Mouse (Mus musculus): ENCODE measurements around the gene Dlg3.

GRCm38 (mm10) chrX:100797370-100797769 is 29.8 kb downstream of the Dlg3 start:
- no peak for TF ChIP-seq HCFC1 (IDR thresholded peaks at IDR 0.05; ENCODE audit: borderline replicate concordance, insufficient read depth, low read length)
- TF ChIP-seq MAFK (IDR thresholded peaks at IDR 0.05; ENCODE audit: insufficient read depth, low read depth, low read length) = no peak
- no peak for TF ChIP-seq ZC3H11A (IDR thresholded peaks at IDR 0.05; ENCODE audit: borderline replicate concordance, low read depth, low read length)

Measured in ES-E14 (cell line).